Mouse (Mus musculus) splenic B cell, adult 2 months (primary cell): ENCODE data around the gene Slc5a3.

Experiments
- DNase-seq: peaks from one replicate; pipeline ENCODE4 v3.0.0-alpha.2; 2011; ENCODE audit warnings: low read depth, low spot score
- H3K27me3 ChIP-seq: 2 replicates; pipeline ENCODE4 v1.6.1; 2012; ENCODE audit warnings: mild to moderate bottlenecking, low read length, moderate library complexity, mixed read lengths; ENCODE audit not compliant: control insufficient read depth, poor library complexity, insufficient read depth, severe bottlenecking
- H3K36me3 ChIP-seq: 2 replicates; pipeline ENCODE4 v1.6.1; 2012; ENCODE audit warnings: mild to moderate bottlenecking, low read length, moderate library complexity, mixed read lengths; ENCODE audit not compliant: control insufficient read depth, poor library complexity, insufficient read depth, severe bottlenecking

The Slc5a3 gene

DNA sequence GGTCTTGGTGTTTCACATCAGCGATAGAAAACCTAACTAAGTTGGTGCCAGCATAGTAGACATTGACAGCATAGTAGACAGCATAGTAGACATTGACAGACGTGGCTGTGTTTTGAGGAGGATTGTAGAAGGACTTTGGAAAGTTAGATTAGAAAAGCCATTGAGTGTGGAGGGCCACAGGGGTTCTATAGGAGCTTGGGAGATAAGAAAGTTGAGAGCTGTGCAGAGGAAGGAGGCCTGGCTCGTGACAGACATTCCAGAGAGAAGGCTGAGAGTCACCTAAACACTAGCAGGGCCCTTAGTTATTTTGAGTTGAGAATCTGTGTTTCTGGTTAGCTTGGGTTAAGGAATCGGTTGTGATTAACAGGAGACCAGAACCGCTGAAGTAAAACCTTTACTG lies 69.5 kb downstream of the Slc5a3 start:
- no peaks in the 10 kb centered on the region for H3K36me3 ChIP-seq
- H3K27me3 ChIP-seq = no peaks in the 10 kb centered on the region
- no peak for DNase-seq

DNA sequence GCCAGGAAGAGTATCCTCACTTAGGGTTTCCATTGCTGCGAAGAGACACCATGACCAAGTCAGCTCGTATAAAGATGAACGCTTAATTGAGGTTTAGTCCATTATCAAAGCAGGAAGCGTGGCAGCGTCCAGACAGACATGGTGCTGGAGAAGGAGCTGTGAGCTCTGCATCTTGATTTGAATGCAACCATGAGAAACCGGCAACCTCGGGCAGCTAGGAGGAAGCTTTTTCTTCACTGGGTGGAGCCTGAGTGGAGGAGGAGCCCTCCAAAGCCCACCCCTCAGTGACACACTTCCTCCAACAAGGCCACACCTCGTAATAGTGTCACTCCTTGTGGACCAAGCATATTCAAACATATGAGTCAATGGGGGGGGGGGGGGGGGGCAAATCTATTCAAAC lies 71.7 kb downstream of the Slc5a3 start:
- no peaks in the 10 kb centered on the region for H3K27me3 ChIP-seq
- no peak for DNase-seq
- no peaks in the 10 kb centered on the region for H3K36me3 ChIP-seq

- H3K36me3 ChIP-seq = no peaks in the 10 kb centered on the region
- no peaks in the 10 kb centered on the region for H3K27me3 ChIP-seq
- DNase-seq = no peak
Measured at GRCm38 (mm10) chr16:92132511-92132910, 74.4 kb downstream of the Slc5a3 start.

DNA sequence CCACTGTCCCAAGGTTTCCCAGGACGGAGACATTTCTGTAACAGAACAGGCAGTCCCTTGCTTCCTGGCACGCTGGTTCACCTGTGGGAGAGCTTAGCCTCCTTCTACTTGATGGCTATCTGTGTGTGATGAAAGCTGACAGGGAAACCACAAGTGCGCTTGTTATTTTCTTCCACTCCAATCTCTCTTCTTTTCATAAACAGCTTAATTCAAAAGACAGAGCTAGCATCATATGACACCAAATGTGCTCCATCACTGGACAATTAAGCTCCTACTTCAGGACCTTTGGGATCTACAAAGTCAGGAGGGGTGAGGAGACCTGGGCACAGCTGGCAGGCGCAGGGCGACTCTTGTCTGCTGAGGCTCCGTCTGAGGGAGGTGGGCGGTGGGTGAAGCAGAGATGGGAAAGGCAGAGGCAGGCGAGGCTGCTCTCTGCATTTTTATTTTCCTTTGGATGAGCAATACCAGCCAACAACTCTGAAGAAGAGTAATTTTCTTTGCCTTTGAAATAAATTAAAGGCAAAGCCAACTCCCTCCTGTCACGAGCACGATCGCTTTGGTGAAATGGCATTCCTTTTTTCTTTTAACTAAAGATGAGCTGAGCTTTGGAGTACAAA lies 76.1 kb downstream of the Slc5a3 start:
- DNase-seq = no peak
- no peaks in the 10 kb centered on the region for H3K36me3 ChIP-seq

GRCm38 (mm10) chr16:92136275-92136674 lies 78.2 kb downstream of the Slc5a3 start:
- no peaks in the 10 kb centered on the region for H3K36me3 ChIP-seq
- H3K27me3 ChIP-seq = no peaks in the 10 kb centered on the region
- DNase-seq = no peak

More for the DNA sequence above, 76.1 kb downstream of the Slc5a3 start:
- H3K27me3 ChIP-seq = no peaks in the 10 kb centered on the region
